Mouse (Mus musculus): Measurements from ENCODE around the gene Ccdc74a.

GRCm38 (mm10) chr16:17646310-17647114 lies at the start of gene Ccdc74a:
- TF ChIP-seq POLR2A (IDR thresholded peaks at IDR 0.05; ENCODE audit: extremely low read depth, insufficient read depth, low read length) = no peak; the same call in 1 of the 2 replicates
- no peak for TF ChIP-seq CTCF (IDR thresholded peaks at IDR 0.05; ENCODE audit: extremely low read depth, insufficient read depth, low read length)

Data from cortical plate, adult 2 months (tissue).